Mouse (Mus musculus): ENCODE results near the gene Syde2. TPM values are rescaled to one million over a fixed set of nuclear protein-coding genes. Genes with fewer than 3 reads are reported as not detected.

Syde2 gene
- total and polyA plus RNA-seq, 3 experiments = 0.10 to 0.30 TPM; not detected in 1

DNA sequence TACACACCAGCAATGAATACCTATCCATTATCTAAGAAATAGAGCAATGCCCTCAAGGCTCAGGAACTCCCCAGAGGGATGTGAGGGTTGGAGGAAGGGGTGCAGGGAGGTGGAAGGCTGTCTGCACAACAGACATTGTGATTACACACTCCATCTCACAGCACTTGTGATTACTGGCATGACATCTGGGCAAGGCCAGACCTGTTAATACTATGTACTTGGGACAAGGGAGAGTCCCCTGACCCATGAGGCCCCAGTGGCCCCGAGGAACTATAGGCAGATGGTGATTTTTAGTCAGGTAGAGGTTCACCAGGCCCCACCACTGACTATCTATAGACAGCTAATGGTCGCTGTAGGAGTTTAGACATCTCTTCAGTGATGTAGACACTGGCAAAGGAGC, 66.2 kb downstream of the Syde2 start (continued):
- TF ChIP-seq ZKSCAN1 (IDR thresholded peaks at IDR 0.05; ENCODE audit: borderline replicate concordance, low read depth, low read length) = no peak

DNA sequence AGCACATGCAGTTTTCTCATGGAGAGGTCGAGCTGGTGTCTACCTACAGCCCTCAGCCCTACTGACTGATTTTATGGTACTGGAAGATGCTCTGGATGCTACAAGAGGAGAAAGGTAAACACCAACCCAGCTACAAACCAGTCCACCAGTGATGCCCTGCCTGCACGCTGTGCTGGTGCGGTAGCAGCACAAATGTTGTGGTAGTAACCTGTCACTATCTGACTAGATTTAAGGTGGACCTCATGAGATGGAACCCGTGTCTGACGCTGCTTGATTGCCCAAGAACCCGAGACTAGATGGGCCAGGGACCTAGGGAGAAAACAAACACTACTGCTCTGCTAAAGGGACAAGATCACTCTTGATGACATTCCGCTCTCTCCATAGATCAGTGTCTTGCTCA, 69.5 kb downstream of the Syde2 start:
- no peaks in the 10 kb centered on the region for H3K9me3 ChIP-seq (replicated peaks; ENCODE audit: low read length)
- in situ Hi-C loops (cut with MboI; ENCODE audit: low pct_ligation_motif_present, low pct_unique_long_range_greater_than_20kb, low sequenced_read_pairs) = loop anchor here (5.0 to 10.0 kb wide), 3 partner anchors 120 to 228 kb away; partner anchors contain the start of gene 2410004B18Rik
- H3K4me2 ChIP-seq (ENCODE audit: insufficient read depth, low read depth, poor library complexity, severe bottlenecking) = no peak overlapping the region
- no peaks in the 10 kb centered on the region for H3K27me3 ChIP-seq (replicated peaks)
- H3K36me3 ChIP-seq (replicated peaks in 1 of 2; ENCODE audit: control insufficient read depth in 1 of 2, insufficient read depth in 1 of 2, low read length in 1 of 2) = no peaks in the 10 kb centered on the region
- no peak overlapping the region for H3K9ac ChIP-seq (ENCODE audit: insufficient read depth, low read depth)
- H3K4me1 ChIP-seq (ENCODE audit: control insufficient read depth in 1 of 2, insufficient read depth in 2 of 2) = peaks cover 9 to 41% of the 10 kb centered on the region in 2 experiments
- H3K27ac ChIP-seq (ENCODE audit: insufficient read depth, low read depth) = no peak overlapping the region
- no peak for TF ChIP-seq BHLHE40 (IDR thresholded peaks at IDR 0.05; ENCODE audit: low read depth, low read length)
- no peak for TF ChIP-seq PAX5 (IDR thresholded peaks at IDR 0.05; ENCODE audit: low read length)
- no peak for TF ChIP-seq ZNF384 (IDR thresholded peaks at IDR 0.05; ENCODE audit: low read depth, low read length)
- TF ChIP-seq MAZ (IDR thresholded peaks at IDR 0.05; ENCODE audit: low read depth, low read length) = no peak
- no peak for TF ChIP-seq NELFE (IDR thresholded peaks at IDR 0.05; ENCODE audit: low read depth, low read length)
- no peak for TF ChIP-seq JUND (conservative IDR thresholded peaks at IDR 0.05; ENCODE audit: low read depth, low read length)
- TF ChIP-seq RAD21 (IDR thresholded peaks at IDR 0.05; ENCODE audit: low read depth, low read length) = no peak
- no peak for TF ChIP-seq SIN3A (IDR thresholded peaks at IDR 0.05; ENCODE audit: low read length)
- TF ChIP-seq GABPA (IDR thresholded peaks at IDR 0.05; ENCODE audit: insufficient replicate concordance, low read depth, low read length) = no peak
- TF ChIP-seq CTCF (conservative IDR thresholded peaks at IDR 0.05 in 1 of 2, IDR thresholded peaks at IDR 0.05 in 1 of 2; ENCODE audit: low read depth in 2 of 2, low read length in 2 of 2) = no peak
- no peak for TF ChIP-seq HCFC1 (IDR thresholded peaks at IDR 0.05; ENCODE audit: low read depth, low read length)
- TF ChIP-seq EP300 (IDR thresholded peaks at IDR 0.05; ENCODE audit: low read length) = no peak
- TF ChIP-seq ELF1 (IDR thresholded peaks at IDR 0.05; ENCODE audit: low read depth, low read length) = no peak
- H3K79me2 ChIP-seq (replicated peaks; ENCODE audit: control insufficient read depth, extremely low read depth, insufficient read depth, poor library complexity, severe bottlenecking) = no peaks in the 10 kb centered on the region
- no peak overlapping the region for H3K4me3 ChIP-seq (replicated peaks in 1 of 3; ENCODE audit: low read depth in 2 of 3, low read length in 2 of 3, poor library complexity in 1 of 3)
- no peak for DNase-seq (ENCODE audit: extremely low read depth)
- dilution Hi-C loops (cut with MboI; ENCODE audit: extremely low pct_ligation_motif_present, extremely low pct_unique_long_range_greater_than_20kb, low sequenced_read_pairs) = no loop called here

DNA sequence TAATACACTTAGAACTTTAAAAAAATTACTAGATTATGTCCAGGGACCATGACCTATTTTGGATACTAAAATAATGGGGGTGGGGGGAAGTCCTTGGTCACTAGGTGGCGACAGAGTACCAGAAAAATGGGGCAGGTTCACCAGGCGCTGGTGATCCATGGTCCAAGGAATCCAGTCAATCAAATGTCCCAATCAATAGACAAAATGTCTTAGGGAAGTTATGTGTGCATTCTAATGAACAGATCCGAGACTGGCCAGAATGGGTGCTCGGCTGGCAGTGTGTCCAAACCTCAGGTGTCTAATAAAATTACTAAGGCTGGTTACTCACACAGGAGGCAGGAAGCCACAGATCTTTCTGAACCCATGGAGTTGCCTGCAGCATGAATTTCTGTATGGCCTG, 70.6 kb downstream of the Syde2 start:
- peak; percentile 82 for DNase-seq (ENCODE audit: extremely low read depth)
- Histone ChIP-seq H3K9ac (ENCODE audit: insufficient read depth, low read depth) (no peak overlapping the region), H3K4me2 (ENCODE audit: insufficient read depth, low read depth, poor library complexity, severe bottlenecking) (0 out of 2 replicates have a peak overlapping the region, but pooled peaks have one; percentile 17), H3K9me3 (replicated peaks; ENCODE audit: low read length) (no peaks in the 10 kb centered on the region), H3K4me3 (replicated peaks in 1 of 3; ENCODE audit: low read depth in 2 of 3, low read length in 2 of 3, poor library complexity in 1 of 3) (no peak overlapping the region), H3K79me2 (replicated peaks; ENCODE audit: control insufficient read depth, extremely low read depth, insufficient read depth, poor library complexity, severe bottlenecking) (no peaks in the 10 kb centered on the region), H3K36me3 (replicated peaks in 1 of 2; ENCODE audit: control insufficient read depth in 1 of 2, insufficient read depth in 1 of 2, low read length in 1 of 2) (no peaks in the 10 kb centered on the region), H3K27me3 (replicated peaks) (no peaks in the 10 kb centered on the region), H3K27ac (ENCODE audit: insufficient read depth, low read depth) (no peak overlapping the region), H3K4me1 (ENCODE audit: control insufficient read depth in 1 of 2, insufficient read depth in 2 of 2) (peaks cover 9 to 35% of the 10 kb centered on the region in 2 experiments)
- dilution Hi-C loops (cut with MboI; ENCODE audit: extremely low pct_ligation_motif_present, extremely low pct_unique_long_range_greater_than_20kb, low sequenced_read_pairs) = no loop called here
- in situ Hi-C loops (cut with MboI; ENCODE audit: low pct_ligation_motif_present, low pct_unique_long_range_greater_than_20kb, low sequenced_read_pairs) = loop anchor here (5.0 to 10.0 kb wide), 3 partner anchors 121 to 227 kb away; partner anchors contain the start of gene 2410004B18Rik
- no peak for TF ChIP-seq USF2 (conservative IDR thresholded peaks at IDR 0.05; ENCODE audit: low read depth, low read length)
- TF ChIP-seq CTCF (conservative IDR thresholded peaks at IDR 0.05 in 1 of 2, IDR thresholded peaks at IDR 0.05 in 1 of 2; ENCODE audit: low read depth in 2 of 2, low read length in 2 of 2) = peak; percentile 73 to 99
- peak; percentile 72; the same call in 1 of the 2 replicates for TF ChIP-seq MYC (IDR thresholded peaks at IDR 0.05; ENCODE audit: low read depth, low read length)
- TF ChIP-seq MAZ (IDR thresholded peaks at IDR 0.05; ENCODE audit: low read depth, low read length) = peak; percentile 94
- peak; percentile 100 for TF ChIP-seq RAD21 (IDR thresholded peaks at IDR 0.05; ENCODE audit: low read depth, low read length)
- TF ChIP-seq CHD1 (IDR thresholded peaks at IDR 0.05; ENCODE audit: low read depth, low read length) = 0 out of 2 replicates have a peak, but pooled peaks have one; percentile 76
- TF ChIP-seq MEF2A (IDR thresholded peaks at IDR 0.05; ENCODE audit: borderline replicate concordance, low read depth, low read length) = peak; percentile 50
- TF ChIP-seq E2F4 (IDR thresholded peaks at IDR 0.05; ENCODE audit: insufficient replicate concordance, low read depth, low read length) = no peak
- TF ChIP-seq SIN3A (IDR thresholded peaks at IDR 0.05; ENCODE audit: low read length) = peak; percentile 75; the same call in 1 of the 2 replicates
- TF ChIP-seq HCFC1 (IDR thresholded peaks at IDR 0.05; ENCODE audit: low read depth, low read length) = peak; percentile 37; the same call in 1 of the 2 replicates
- TF ChIP-seq IRF4 (IDR thresholded peaks at IDR 0.05; ENCODE audit: low read depth, low read length) = peak; percentile 65
- peak; percentile 70 for TF ChIP-seq CHD2 (IDR thresholded peaks at IDR 0.05; ENCODE audit: low read length)
- no peak for TF ChIP-seq POLR2AphosphoS2 (IDR thresholded peaks at IDR 0.05; ENCODE audit: low read depth, low read length)
- TF ChIP-seq ZNF384 (IDR thresholded peaks at IDR 0.05; ENCODE audit: low read depth, low read length) = no peak; the same call in 1 of the 2 replicates
- peak; percentile 97 for TF ChIP-seq ZC3H11A (IDR thresholded peaks at IDR 0.05; ENCODE audit: low read depth, low read length)
- no peak for TF ChIP-seq ZKSCAN1 (IDR thresholded peaks at IDR 0.05; ENCODE audit: borderline replicate concordance, low read depth, low read length)
- peak; percentile 75; the same call in 1 of the 2 replicates for TF ChIP-seq RCOR1 (conservative IDR thresholded peaks at IDR 0.05; ENCODE audit: low read depth, low read length)
- TF ChIP-seq BHLHE40 (IDR thresholded peaks at IDR 0.05; ENCODE audit: low read depth, low read length) = peak; percentile 55; the same call in 1 of the 2 replicates
- TF ChIP-seq SMC3 (IDR thresholded peaks at IDR 0.05; ENCODE audit: low read depth, low read length) = peak; percentile 99
- TF ChIP-seq MXI1 (IDR thresholded peaks at IDR 0.05; ENCODE audit: low read depth, low read length) = peak; percentile 79; the same call in 1 of the 2 replicates
- TF ChIP-seq PAX5 (IDR thresholded peaks at IDR 0.05; ENCODE audit: low read length) = no peak
- peak; percentile 43; the same call in 1 of the 2 replicates for TF ChIP-seq ELF1 (IDR thresholded peaks at IDR 0.05; ENCODE audit: low read depth, low read length)
- peak; percentile 50; the same call in 1 of the 2 replicates for TF ChIP-seq JUND (conservative IDR thresholded peaks at IDR 0.05; ENCODE audit: low read depth, low read length)
- no peak for TF ChIP-seq USF1 (IDR thresholded peaks at IDR 0.05; ENCODE audit: low read depth, low read length)
- peak; percentile 62; the same call in 1 of the 2 replicates for TF ChIP-seq NELFE (IDR thresholded peaks at IDR 0.05; ENCODE audit: low read depth, low read length)

Measured in CH12.LX (cell line).